Mouse (Mus musculus): ENCODE results near the gene Chaf1a. TPM values are rescaled to one million over a fixed set of nuclear protein-coding genes. Genes with fewer than 3 reads are reported as not detected.

Gene Chaf1a
- polyA plus RNA-seq, 1 experiment from 2014 or later = 32.0 TPM

- Histone ChIP-seq H3K27me3 (replicated peaks; ENCODE audit: control insufficient read depth, insufficient read depth, low read length) (no peaks in the 10 kb centered on the region), H3K36me3 (ENCODE audit: control insufficient read depth, insufficient read depth, low read length) (peaks cover 41% of the 10 kb centered on the region), H3K4me1 (replicated peaks; ENCODE audit: control insufficient read depth, insufficient read depth, low read length) (no peaks in the 10 kb centered on the region), H3K27ac (ENCODE audit: low read depth, low read length) (no peak overlapping the region), H3K4me3 (ENCODE audit: low read depth, low read length) (no peak overlapping the region), H3K9me3 (ENCODE audit: control insufficient read depth, low read length) (no peaks in the 10 kb centered on the region), H3K4me2 (no peak overlapping the region), H3K9ac (ENCODE audit: low read depth, low read length) (no peak overlapping the region)
- 85% methylated on average over 15 of the region's 15 CpGs for WGBS
- DNase-seq (ENCODE audit: low spot score) = no peak
- ATAC-seq (replicated peaks; ENCODE audit: low FRiP score) = no peak
These were observed 23.1 kb upstream of the Chaf1a start for GRCm38 (mm10) chr17:56016793-56017785.

- H3K27ac ChIP-seq (ENCODE audit: low read depth, low read length) = no peak overlapping the region
- no peak overlapping the region for H3K9ac ChIP-seq (ENCODE audit: low read depth, low read length)
- DNase-seq (ENCODE audit: low spot score) (no peak), ATAC-seq (replicated peaks; ENCODE audit: low FRiP score) (no peak)
- H3K27me3 ChIP-seq (replicated peaks; ENCODE audit: control insufficient read depth, insufficient read depth, low read length) = no peaks in the 10 kb centered on the region
- H3K4me1 ChIP-seq (replicated peaks; ENCODE audit: control insufficient read depth, insufficient read depth, low read length) = peaks cover 4% of the 10 kb centered on the region; the same call in 1 of the 2 replicates
- H3K4me2 ChIP-seq = no peak overlapping the region
- H3K9me3 ChIP-seq (ENCODE audit: control insufficient read depth, low read length) = no peaks in the 10 kb centered on the region
- peaks cover 41% of the 10 kb centered on the region for H3K36me3 ChIP-seq (ENCODE audit: control insufficient read depth, insufficient read depth, low read length)
- H3K4me3 ChIP-seq (ENCODE audit: low read depth, low read length) = no peak overlapping the region
- 88% methylated on average over 7 of the region's 7 CpGs for WGBS
These were observed 22.4 kb upstream of the Chaf1a start for GRCm38 (mm10) chr17:56017848-56018247.

GRCm38 (mm10) chr17:56018347-56019131 lies 21.7 kb upstream of the Chaf1a start:
- ATAC-seq (replicated peaks; ENCODE audit: low FRiP score) (peak; percentile 26; the same call in 1 of the 2 replicates), DNase-seq (ENCODE audit: low spot score) (no peak)
- H3K27me3 ChIP-seq (replicated peaks; ENCODE audit: control insufficient read depth, insufficient read depth, low read length) = no peaks in the 10 kb centered on the region
- no peak overlapping the region for H3K27ac ChIP-seq (ENCODE audit: low read depth, low read length)
- no peaks in the 10 kb centered on the region for H3K9me3 ChIP-seq (ENCODE audit: control insufficient read depth, low read length)
- peaks cover 38% of the 10 kb centered on the region for H3K36me3 ChIP-seq (ENCODE audit: control insufficient read depth, insufficient read depth, low read length)
- 74% methylated on average over 20 of the region's 20 CpGs for WGBS
- peaks cover 9% of the 10 kb centered on the region; the same call in 1 of the 2 replicates for H3K4me1 ChIP-seq (replicated peaks; ENCODE audit: control insufficient read depth, insufficient read depth, low read length)
- no peak overlapping the region for H3K4me2 ChIP-seq
- H3K9ac ChIP-seq (ENCODE audit: low read depth, low read length) = no peak overlapping the region
- no peak overlapping the region for H3K4me3 ChIP-seq (ENCODE audit: low read depth, low read length)

- peaks cover 30% of the 10 kb centered on the region for H3K36me3 ChIP-seq (ENCODE audit: control insufficient read depth, insufficient read depth, low read length)
- no peak overlapping the region for H3K27ac ChIP-seq (ENCODE audit: low read depth, low read length)
- no peak for DNase-seq (ENCODE audit: low spot score)
- no peaks in the 10 kb centered on the region for H3K27me3 ChIP-seq (replicated peaks; ENCODE audit: control insufficient read depth, insufficient read depth, low read length)
- WGBS = 86% methylated on average over 6 of the region's 6 CpGs
- ATAC-seq (replicated peaks; ENCODE audit: low FRiP score) = no peak
- no peaks in the 10 kb centered on the region for H3K9me3 ChIP-seq (ENCODE audit: control insufficient read depth, low read length)
- H3K4me2 ChIP-seq = no peak overlapping the region
- no peak overlapping the region for H3K9ac ChIP-seq (ENCODE audit: low read depth, low read length)
- peaks cover 18% of the 10 kb centered on the region; the same call in 1 of the 2 replicates for H3K4me1 ChIP-seq (replicated peaks; ENCODE audit: control insufficient read depth, insufficient read depth, low read length)
- H3K4me3 ChIP-seq (ENCODE audit: low read depth, low read length) = no peak overlapping the region
These were observed 19.7 kb upstream of the Chaf1a start for GRCm38 (mm10) chr17:56020400-56021084.

- H3K4me3 ChIP-seq (ENCODE audit: low read depth, low read length) = no peak overlapping the region
- no peak overlapping the region for H3K9ac ChIP-seq (ENCODE audit: low read depth, low read length)
- DNase-seq (ENCODE audit: low spot score) (no peak), ATAC-seq (replicated peaks; ENCODE audit: low FRiP score) (no peak)
- H3K4me2 ChIP-seq = no peak overlapping the region
- no peaks in the 10 kb centered on the region for H3K9me3 ChIP-seq (ENCODE audit: control insufficient read depth, low read length)
- H3K4me1 ChIP-seq (replicated peaks; ENCODE audit: control insufficient read depth, insufficient read depth, low read length) = peaks cover 18% of the 10 kb centered on the region; the same call in 1 of the 2 replicates
- peaks cover 22% of the 10 kb centered on the region for H3K36me3 ChIP-seq (ENCODE audit: control insufficient read depth, insufficient read depth, low read length)
- 85% methylated on average over 4 of the region's 4 CpGs for WGBS
- no peak overlapping the region for H3K27ac ChIP-seq (ENCODE audit: low read depth, low read length)
- no peaks in the 10 kb centered on the region for H3K27me3 ChIP-seq (replicated peaks; ENCODE audit: control insufficient read depth, insufficient read depth, low read length)
These were observed 18.9 kb upstream of the Chaf1a start for GRCm38 (mm10) chr17:56021161-56021910.

- ATAC-seq (replicated peaks; ENCODE audit: low FRiP score) = no peak
- Histone ChIP-seq H3K4me1 (replicated peaks; ENCODE audit: control insufficient read depth, insufficient read depth, low read length) (peaks cover 22% of the 10 kb centered on the region; the same call in 1 of the 2 replicates), H3K27me3 (replicated peaks; ENCODE audit: control insufficient read depth, insufficient read depth, low read length) (no peaks in the 10 kb centered on the region), H3K27ac (ENCODE audit: low read depth, low read length) (no peak overlapping the region), H3K9me3 (ENCODE audit: control insufficient read depth, low read length) (no peaks in the 10 kb centered on the region), H3K4me2 (no peak overlapping the region), H3K4me3 (ENCODE audit: low read depth, low read length) (no peak overlapping the region), H3K9ac (ENCODE audit: low read depth, low read length) (no peak overlapping the region), H3K36me3 (ENCODE audit: control insufficient read depth, insufficient read depth, low read length) (peaks cover 15% of the 10 kb centered on the region)
- 84% methylated on average over 2 of the region's 2 CpGs for WGBS
- DNase-seq (ENCODE audit: low spot score) = no peak
These were observed 17.9 kb upstream of the Chaf1a start for GRCm38 (mm10) chr17:56022131-56022988.

- 87% methylated on average over 4 of the region's 4 CpGs for WGBS
- Histone ChIP-seq H3K9me3 (ENCODE audit: control insufficient read depth, low read length) (no peaks in the 10 kb centered on the region), H3K4me1 (replicated peaks; ENCODE audit: control insufficient read depth, insufficient read depth, low read length) (peaks cover 22% of the 10 kb centered on the region; the same call in 1 of the 2 replicates), H3K27ac (ENCODE audit: low read depth, low read length) (no peak overlapping the region), H3K4me2 (no peak overlapping the region), H3K36me3 (ENCODE audit: control insufficient read depth, insufficient read depth, low read length) (peaks cover 11% of the 10 kb centered on the region), H3K9ac (ENCODE audit: low read depth, low read length) (no peak overlapping the region), H3K27me3 (replicated peaks; ENCODE audit: control insufficient read depth, insufficient read depth, low read length) (no peaks in the 10 kb centered on the region), H3K4me3 (ENCODE audit: low read depth, low read length) (no peak overlapping the region)
- ATAC-seq (replicated peaks; ENCODE audit: low FRiP score) (no peak), DNase-seq (ENCODE audit: low spot score) (no peak)
These were observed 17.3 kb upstream of the Chaf1a start for GRCm38 (mm10) chr17:56022989-56023290.
